Mouse (Mus musculus): ENCODE measurements around the gene Nkpd1. TPM values are rescaled to one million over a fixed set of nuclear protein-coding genes. Genes with fewer than 3 reads are reported as not detected.
A peak's percentile ranks its signal among the peaks of the same experiment; 100 is the strongest.

Gene Nkpd1
- total and polyA plus RNA-seq, 3 experiments, result 1.1 to 2.1 (median 1.9) TPM

GRCm38 (mm10) chr7:19572926-19573775 is 55.5 kb downstream of the Nkpd1 start (continued):
- TF ChIP-seq MAFK (IDR thresholded peaks at IDR 0.05; ENCODE audit: insufficient replicate concordance, low read length), result no peak

GRCm38 (mm10) chr7:19573776-19574140 is 56.1 kb downstream of the Nkpd1 start:
- H3K79me2 ChIP-seq (replicated peaks; ENCODE audit: control insufficient read depth, extremely low read depth, insufficient read depth, poor library complexity, severe bottlenecking), result peaks cover 42% of the 10 kb centered on the region
- dilution Hi-C loops (cut with MboI; ENCODE audit: extremely low pct_ligation_motif_present, extremely low pct_unique_long_range_greater_than_20kb, low sequenced_read_pairs), result no loop called here
- no peaks in the 10 kb centered on the region for H3K27me3 ChIP-seq (replicated peaks)
- peak overlapping the region; percentile 77; the same call in 1 of the 2 replicates for H3K27ac ChIP-seq (ENCODE audit: insufficient read depth, low read depth)
- no peaks in the 10 kb centered on the region for H3K9me3 ChIP-seq (replicated peaks; ENCODE audit: low read length)
- H3K4me1 ChIP-seq (ENCODE audit: control insufficient read depth in 1 of 2, insufficient read depth in 2 of 2), result peaks cover 8 to 56% of the 10 kb centered on the region in 2 experiments
- peaks cover 20 to 30% of the 10 kb centered on the region in 2 experiments for H3K36me3 ChIP-seq (replicated peaks in 1 of 2; ENCODE audit: control insufficient read depth in 1 of 2, insufficient read depth in 1 of 2, low read length in 1 of 2)
- no peak for TF ChIP-seq ZMIZ1 (IDR thresholded peaks at IDR 0.05; ENCODE audit: low read depth, low read length)
- TF ChIP-seq TBP (conservative IDR thresholded peaks at IDR 0.05; ENCODE audit: low read depth, low read length), result no peak
- no peak for TF ChIP-seq JUND (conservative IDR thresholded peaks at IDR 0.05; ENCODE audit: low read depth, low read length)
- no peak for TF ChIP-seq CHD2 (IDR thresholded peaks at IDR 0.05; ENCODE audit: low read length)
- TF ChIP-seq JUN (IDR thresholded peaks at IDR 0.05; ENCODE audit: insufficient read depth, low read depth, low read length), result no peak
- no peak for TF ChIP-seq RAD21 (IDR thresholded peaks at IDR 0.05; ENCODE audit: low read depth, low read length)
- TF ChIP-seq ELF1 (IDR thresholded peaks at IDR 0.05; ENCODE audit: low read depth, low read length), result no peak
- TF ChIP-seq MXI1 (IDR thresholded peaks at IDR 0.05; ENCODE audit: low read depth, low read length), result no peak
- no peak for TF ChIP-seq PAX5 (IDR thresholded peaks at IDR 0.05; ENCODE audit: low read length)
- no peak for TF ChIP-seq UBTF (IDR thresholded peaks at IDR 0.05; ENCODE audit: low read depth, low read length)
- peak overlapping the region; percentile 62 for H3K4me2 ChIP-seq (ENCODE audit: insufficient read depth, low read depth, poor library complexity, severe bottlenecking)
- DNase-seq (ENCODE audit: extremely low read depth), result no peak
- H3K4me3 ChIP-seq (replicated peaks in 1 of 3; ENCODE audit: low read depth in 2 of 3, low read length in 2 of 3, poor library complexity in 1 of 3), result peak overlapping the region; percentile 48 to 73 (median 65)
- in situ Hi-C loops (cut with MboI; ENCODE audit: low pct_ligation_motif_present, low pct_unique_long_range_greater_than_20kb, low sequenced_read_pairs), result loop anchor here (10.0 to 25.0 kb wide), 2 partner anchors 69 to 161 kb away; partner anchors contain the start of genes Bloc1s3, Ckm, Klc3 and Trappc6a
- peak overlapping the region; percentile 76; the same call in 1 of the 2 replicates for H3K9ac ChIP-seq (ENCODE audit: insufficient read depth, low read depth)

Other genes starting within 250 kb of the Nkpd1 start
Only the 20 nearest of the 27 such genes appear.
- gene Ercc1, start 173.1 kb upstream of the Nkpd1 start, total RNA-seq (2012; rRNA removed), result 27.7 and 31.1 TPM in 2 replicates
- gene Ercc1, start 173.1 kb upstream of the Nkpd1 start, total RNA-seq (2014; rRNA removed), result 25.3 and 26.9 TPM in 2 replicates
- 28.2 and 29.8 TPM in 2 replicates for gene Ercc1, start 173.1 kb upstream of the Nkpd1 start, polyA plus RNA-seq (2012; ENCODE audit: insufficient read length, low read depth)
- gene Cd3eap, start 158.4 kb upstream of the Nkpd1 start, total RNA-seq (2012; rRNA removed), result 22.6 and 33.2 TPM in 2 replicates
- 14.4 and 15.9 TPM in 2 replicates for gene Cd3eap, start 158.4 kb upstream of the Nkpd1 start, total RNA-seq (2014; rRNA removed)
- gene Cd3eap, start 158.4 kb upstream of the Nkpd1 start, polyA plus RNA-seq (2012; ENCODE audit: insufficient read length, low read depth), result 36.8 and 36.9 TPM in 2 replicates
- gene Ppp1r13l, start 158.1 kb upstream of the Nkpd1 start, total RNA-seq (2012; rRNA removed), result 0.42 and 0.68 TPM in 2 replicates
- gene Ppp1r13l, start 158.1 kb upstream of the Nkpd1 start, total RNA-seq (2014; rRNA removed), result 0.11 TPM in 1 of 2 replicates, not detected in the other
- gene Ppp1r13l, start 158.1 kb upstream of the Nkpd1 start, polyA plus RNA-seq (2012; ENCODE audit: insufficient read length, low read depth), result 1.3 and 1.4 TPM in 2 replicates
- gene Ercc2, start 135.8 kb upstream of the Nkpd1 start, total RNA-seq (2012; rRNA removed), result 40.6 and 43.8 TPM in 2 replicates
- 29.0 and 30.0 TPM in 2 replicates for gene Ercc2, start 135.8 kb upstream of the Nkpd1 start, total RNA-seq (2014; rRNA removed)
- gene Ercc2, start 135.8 kb upstream of the Nkpd1 start, polyA plus RNA-seq (2012; ENCODE audit: insufficient read length, low read depth), result 31.7 and 33.5 TPM in 2 replicates
- 3.9 and 4.4 TPM in 2 replicates for gene Klc3, start 113.7 kb upstream of the Nkpd1 start, total RNA-seq (2012; rRNA removed)
- 0.17 TPM in 1 of 2 replicates, not detected in the other for gene Klc3, start 113.7 kb upstream of the Nkpd1 start, total RNA-seq (2014; rRNA removed)
- not detected in 2 replicates for gene Klc3, start 113.7 kb upstream of the Nkpd1 start, polyA plus RNA-seq (2012; ENCODE audit: insufficient read length, low read depth)
- gene Ckm, start 113.1 kb upstream of the Nkpd1 start, total RNA-seq (2012; rRNA removed), result 0.21 and 0.47 TPM in 2 replicates
- gene Ckm, start 113.1 kb upstream of the Nkpd1 start, total RNA-seq (2014; rRNA removed), result 0.08 and 0.92 TPM in 2 replicates
- not detected in 2 replicates for gene Ckm, start 113.1 kb upstream of the Nkpd1 start, polyA plus RNA-seq (2012; ENCODE audit: insufficient read length, low read depth)
- 5.2 and 7.3 TPM in 2 replicates for gene Mark4, start 59.0 kb upstream of the Nkpd1 start, total RNA-seq (2012; rRNA removed)
- 1.7 and 1.9 TPM in 2 replicates for gene Mark4, start 59.0 kb upstream of the Nkpd1 start, total RNA-seq (2014; rRNA removed)
- gene Mark4, start 59.0 kb upstream of the Nkpd1 start, polyA plus RNA-seq (2012; ENCODE audit: insufficient read length, low read depth), result 9.6 and 11.9 TPM in 2 replicates
- gene Exoc3l2, start 54.5 kb upstream of the Nkpd1 start, total RNA-seq (2012; rRNA removed), result 0.08 TPM in 2 replicates
- not detected in 2 replicates for gene Exoc3l2, start 54.5 kb upstream of the Nkpd1 start, total RNA-seq (2014; rRNA removed)
- gene Exoc3l2, start 54.5 kb upstream of the Nkpd1 start, polyA plus RNA-seq (2012; ENCODE audit: insufficient read length, low read depth), result not detected in 2 replicates
- 5.1 and 6.7 TPM in 2 replicates for gene Bloc1s3, start 9.5 kb upstream of the Nkpd1 start, total RNA-seq (2012; rRNA removed)
- gene Bloc1s3, start 9.5 kb upstream of the Nkpd1 start, total RNA-seq (2014; rRNA removed), result 6.9 and 8.0 TPM in 2 replicates
- gene Bloc1s3, start 9.5 kb upstream of the Nkpd1 start, polyA plus RNA-seq (2012; ENCODE audit: insufficient read length, low read depth), result 3.8 and 4.9 TPM in 2 replicates
- 114 and 201 TPM in 2 replicates for gene Trappc6a, start 9.4 kb upstream of the Nkpd1 start, total RNA-seq (2012; rRNA removed)
- 72.2 and 77.8 TPM in 2 replicates for gene Trappc6a, start 9.4 kb upstream of the Nkpd1 start, total RNA-seq (2014; rRNA removed)
- gene Trappc6a, start 9.4 kb upstream of the Nkpd1 start, polyA plus RNA-seq (2012; ENCODE audit: insufficient read length, low read depth), result 37.2 and 41.1 TPM in 2 replicates
- gene Ppp1r37, start 45.2 kb downstream of the Nkpd1 start, total RNA-seq (2012; rRNA removed), result 13.8 and 14.2 TPM in 2 replicates
- gene Ppp1r37, start 45.2 kb downstream of the Nkpd1 start, total RNA-seq (2014; rRNA removed), result 7.3 and 7.7 TPM in 2 replicates
- 15.7 and 16.5 TPM in 2 replicates for gene Ppp1r37, start 45.2 kb downstream of the Nkpd1 start, polyA plus RNA-seq (2012; ENCODE audit: insufficient read length, low read depth)
- gene Zfp296, start 59.4 kb downstream of the Nkpd1 start, total RNA-seq (2012; rRNA removed), result 26.5 and 30.0 TPM in 2 replicates
- 8.6 and 10.7 TPM in 2 replicates for gene Zfp296, start 59.4 kb downstream of the Nkpd1 start, total RNA-seq (2014; rRNA removed)
- 37.6 and 44.0 TPM in 2 replicates for gene Zfp296, start 59.4 kb downstream of the Nkpd1 start, polyA plus RNA-seq (2012; ENCODE audit: insufficient read length, low read depth)
- 52.5 and 63.2 TPM in 2 replicates for gene Gemin7, start 59.8 kb downstream of the Nkpd1 start, total RNA-seq (2012; rRNA removed)
- 89.6 and 101 TPM in 2 replicates for gene Gemin7, start 59.8 kb downstream of the Nkpd1 start, total RNA-seq (2014; rRNA removed)
- 59.3 and 64.4 TPM in 2 replicates for gene Gemin7, start 59.8 kb downstream of the Nkpd1 start, polyA plus RNA-seq (2012; ENCODE audit: insufficient read length, low read depth)
- gene Clasrp, start 86.6 kb downstream of the Nkpd1 start, total RNA-seq (2012; rRNA removed), result 43.4 and 45.4 TPM in 2 replicates
- 14.5 and 17.5 TPM in 2 replicates for gene Clasrp, start 86.6 kb downstream of the Nkpd1 start, total RNA-seq (2014; rRNA removed)
- 59.4 and 62.6 TPM in 2 replicates for gene Clasrp, start 86.6 kb downstream of the Nkpd1 start, polyA plus RNA-seq (2012; ENCODE audit: insufficient read length, low read depth)
- 37.8 and 58.1 TPM in 2 replicates for gene Relb, start 111.6 kb downstream of the Nkpd1 start, total RNA-seq (2012; rRNA removed)
- gene Relb, start 111.6 kb downstream of the Nkpd1 start, total RNA-seq (2014; rRNA removed), result 41.5 and 44.0 TPM in 2 replicates
- 50.6 and 59.6 TPM in 2 replicates for gene Relb, start 111.6 kb downstream of the Nkpd1 start, polyA plus RNA-seq (2012; ENCODE audit: insufficient read length, low read depth)
- gene Clptm1, start 147.2 kb downstream of the Nkpd1 start, total RNA-seq (2012; rRNA removed), result 43.6 and 43.9 TPM in 2 replicates
- gene Clptm1, start 147.2 kb downstream of the Nkpd1 start, total RNA-seq (2014; rRNA removed), result 33.8 and 34.0 TPM in 2 replicates
- gene Clptm1, start 147.2 kb downstream of the Nkpd1 start, polyA plus RNA-seq (2012; ENCODE audit: insufficient read length, low read depth), result 54.7 and 70.9 TPM in 2 replicates
- not detected in 2 replicates for gene Apoc2, start 160.1 kb downstream of the Nkpd1 start, total RNA-seq (2012; rRNA removed)
- not detected in 2 replicates for gene Apoc2, start 160.1 kb downstream of the Nkpd1 start, total RNA-seq (2014; rRNA removed)
- gene Apoc2, start 160.1 kb downstream of the Nkpd1 start, polyA plus RNA-seq (2012; ENCODE audit: insufficient read length, low read depth), result not detected in 2 replicates
- not detected in 2 replicates for gene Gm44805, start 163.6 kb downstream of the Nkpd1 start, total RNA-seq (2012; rRNA removed)
- not detected in 2 replicates for gene Gm44805, start 163.6 kb downstream of the Nkpd1 start, total RNA-seq (2014; rRNA removed)
- gene Gm44805, start 163.6 kb downstream of the Nkpd1 start, polyA plus RNA-seq (2012; ENCODE audit: insufficient read length, low read depth), result not detected in 2 replicates
- gene Apoc4, start 163.6 kb downstream of the Nkpd1 start, total RNA-seq (2012; rRNA removed), result not detected in 2 replicates
- gene Apoc4, start 163.6 kb downstream of the Nkpd1 start, total RNA-seq (2014; rRNA removed), result not detected in 2 replicates
- gene Apoc4, start 163.6 kb downstream of the Nkpd1 start, polyA plus RNA-seq (2012; ENCODE audit: insufficient read length, low read depth), result not detected in 2 replicates
- not detected in 2 replicates for gene Apoc1, start 174.8 kb downstream of the Nkpd1 start, total RNA-seq (2012; rRNA removed)
- not detected in 2 replicates for gene Apoc1, start 174.8 kb downstream of the Nkpd1 start, total RNA-seq (2014; rRNA removed)
- not detected in 2 replicates for gene Apoc1, start 174.8 kb downstream of the Nkpd1 start, polyA plus RNA-seq (2012; ENCODE audit: insufficient read length, low read depth)

Measured in CH12.LX (cell line).